Mouse (Mus musculus) stomach, postnatal 0 days (tissue): ENCODE measurements around the gene Ptcd2. TPM values are rescaled to one million over a fixed set of nuclear protein-coding genes. Genes with fewer than 3 reads are reported as not detected.
"Not testable (repeated sequence)": the region's sequence is repeated elsewhere in the genome, so short reads cannot be mapped to it uniquely, and the experiment has no call there.

Source experiments
- ATAC-seq: fragments of 200-750 bp; cut with Nextera tagmentation; 2 replicates; pipeline ENCODE4 v1.8.0; 2017; ENCODE audit not compliant: low FRiP score, low TSS enrichment
- DNase-seq: peaks from one replicate; pipeline ENCODE4 v3.0.0-alpha.2; 2016; ENCODE audit warnings: low spot score
- H3K27ac ChIP-seq: fragments of 300-500 bp; sonication (generic); replicated peaks from 2 replicates; pipeline ENCODE4 v1.5.1; 2014; ENCODE audit warnings: mild to moderate bottlenecking, control low read depth
- H3K27me3 ChIP-seq: fragments of 300-500 bp; sonication (generic); 2 replicates; pipeline ENCODE4 v1.6.1; 2014; ENCODE audit warnings: low read length; ENCODE audit not compliant: control insufficient read depth, insufficient read depth
- H3K36me3 ChIP-seq: fragments of 300-500 bp; sonication (generic); 2 replicates; pipeline ENCODE4 v1.6.1; 2014; ENCODE audit warnings: low read length, mixed read lengths; ENCODE audit not compliant: control insufficient read depth, insufficient read depth
- H3K4me1 ChIP-seq: fragments of 300-500 bp; sonication (generic); replicated peaks from 2 replicates; pipeline ENCODE4 v1.6.1; 2014; ENCODE audit warnings: antibody characterized with exemption; ENCODE audit not compliant: control insufficient read depth, insufficient read depth
- H3K4me2 ChIP-seq: fragments of 300-500 bp; sonication (generic); replicated peaks from 2 replicates; pipeline ENCODE4 v1.6.1; 2014; ENCODE audit warnings: low read depth, mild to moderate bottlenecking, control low read depth, moderate library complexity
- H3K4me3 ChIP-seq: fragments of 300-500 bp; sonication (generic); 2 replicates; pipeline ENCODE4 v1.5.1; 2014; ENCODE audit warnings: low read depth, low read length, control low read depth
- H3K9ac ChIP-seq: fragments of 300-500 bp; sonication (generic); 2 replicates; pipeline ENCODE4 v1.6.1; 2014; ENCODE audit warnings: mild to moderate bottlenecking, low read length, control low read depth, mixed read lengths
- H3K9me3 ChIP-seq: fragments of 300-500 bp; sonication (generic); 2 replicates; pipeline ENCODE4 v1.6.1; 2016; ENCODE audit warnings: low read length; ENCODE audit not compliant: control insufficient read depth
- CTCF ChIP-seq: IDR thresholded peaks from 2 replicates; pipeline ENCODE4 v1.5.1; 2016; ENCODE audit warnings: antibody characterized with exemption, low read depth, mild to moderate bottlenecking, moderate library complexity
- EP300 ChIP-seq: optimal IDR thresholded peaks from 2 replicates; pipeline ENCODE3; 2016; ENCODE audit warnings: antibody characterized with exemption
- WGBS: fragments of 180-500 bp; shearing (Covaris S2); extraction: QIAGEN DNeasy Blood & Tissue Kit; methylation state at CpG from one replicate; pipeline ENCODE4 v1.1.7; 2014; 5-methylcytosine and 5-hydroxymethylcytosine counted together
- polyA plus RNA-seq: library from polyadenylated mRNA; unstranded; fragments of >200 nt; fragmentation: Nextera tagmentation; extraction: Ambion mirVana; gene quantifications from 2 replicates; pipeline ENCODE4 v1.2.1, GENCODE M21; 2015

Gene Ptcd2
- polyA plus RNA-seq, 1 experiment from 2014 or later: 30.1 TPM

DNA sequence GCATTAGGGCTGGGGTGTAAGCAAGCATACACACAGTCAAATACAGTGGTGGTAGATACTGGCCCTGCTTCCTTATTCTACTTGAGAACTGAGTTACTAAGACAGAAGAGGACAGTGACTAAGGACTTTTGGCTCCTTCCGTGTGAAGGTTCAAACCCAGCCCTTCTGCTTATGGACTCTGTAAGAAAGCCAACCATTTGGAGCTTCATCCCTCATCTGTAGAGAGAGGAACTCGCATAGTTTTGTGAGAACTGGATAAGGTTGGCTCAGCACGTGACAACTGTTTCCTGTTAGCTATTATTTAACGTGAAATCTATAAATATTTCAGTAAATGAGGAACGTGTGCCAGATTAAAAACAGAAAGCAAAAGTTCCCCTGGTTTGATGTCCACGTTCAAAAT, 7.0 kb downstream of the Ptcd2 start:
- Histone ChIP-seq H3K36me3 (peaks cover 24% of the 10 kb centered on the region), H3K4me1 (no peaks in the 10 kb centered on the region), H3K9me3 (no peaks in the 10 kb centered on the region), H3K27ac (no peak overlapping the region), H3K27me3 (no peaks in the 10 kb centered on the region), H3K4me3 (no peak overlapping the region), H3K4me2 (no peak overlapping the region), H3K9ac (no peak overlapping the region)
- ATAC-seq (no peak), DNase-seq (no peak)
- TF ChIP-seq EP300 (no peak), CTCF (no peak)
- WGBS: 67% methylated on average over 6 of the region's 6 CpGs

GRCm38 (mm10) chr13:99331255-99331654, 13.2 kb downstream of the Ptcd2 start:
- H3K36me3 ChIP-seq: peaks cover 31% of the 10 kb centered on the region
- WGBS: 67% methylated on average over 4 of the region's 4 CpGs

GRCm38 (mm10) chr13:99324337-99324685, 20.2 kb downstream of the Ptcd2 start:
- not testable (repeated sequence) for DNase-seq, ATAC-seq, H3K9me3 ChIP-seq, H3K4me3 ChIP-seq, H3K27me3 ChIP-seq, H3K9ac ChIP-seq, H3K4me2 ChIP-seq, H3K4me1 ChIP-seq, H3K27ac ChIP-seq
- 73% methylated on average over 8 of the region's 8 CpGs for WGBS
- H3K36me3 ChIP-seq: peaks cover 27% of the 10 kb centered on the region

More at GRCm38 (mm10) chr13:99331255-99331654, 13.2 kb downstream of the Ptcd2 start:
- no peak overlapping the region for H3K4me2 ChIP-seq
- H3K27ac ChIP-seq: no peak overlapping the region
- ATAC-seq (no peak), DNase-seq (no peak)
- no peak overlapping the region for H3K9ac ChIP-seq
- no peaks in the 10 kb centered on the region for H3K4me1 ChIP-seq
- no peaks in the 10 kb centered on the region for H3K27me3 ChIP-seq
- TF ChIP-seq EP300 (no peak), CTCF (no peak)
- no peaks in the 10 kb centered on the region for H3K9me3 ChIP-seq
- no peak overlapping the region for H3K4me3 ChIP-seq

DNA sequence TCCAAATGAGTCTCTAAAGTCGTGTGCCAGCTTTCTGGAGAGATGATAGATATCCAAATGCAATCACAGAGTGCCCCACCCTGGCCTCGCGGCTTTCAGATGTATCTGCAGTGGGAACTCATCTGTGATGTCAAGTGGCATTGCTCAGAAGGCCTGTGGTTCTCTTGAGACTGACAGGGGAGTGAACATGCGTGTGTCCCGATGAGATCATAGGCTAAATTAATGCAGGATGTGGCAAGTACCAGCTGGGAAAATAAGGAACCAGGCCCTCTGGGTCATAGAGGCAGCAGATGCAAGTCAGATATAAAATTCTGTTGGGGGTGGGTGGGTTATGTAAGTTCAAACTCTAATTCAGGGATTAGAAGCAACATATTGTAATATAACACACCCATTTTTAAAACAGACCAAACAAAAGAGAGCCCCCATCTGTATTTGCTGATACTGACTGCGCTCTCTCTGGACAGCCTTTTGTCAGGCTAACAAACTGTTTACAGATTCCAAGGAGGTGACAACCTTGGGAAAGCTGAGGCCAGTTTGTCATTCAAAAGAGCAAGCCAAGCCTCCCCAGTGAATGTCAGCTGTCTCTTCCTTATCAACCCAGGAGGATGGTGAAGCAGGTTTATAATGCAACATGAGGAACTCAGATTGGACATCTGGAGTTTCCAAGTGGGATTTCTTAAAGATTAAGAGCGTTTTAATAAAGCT, 20.7 kb downstream of the Ptcd2 start:
- TF ChIP-seq EP300 (no peak), CTCF (no peak)
- peak; percentile 40; the same call in 1 of the 2 replicates for ATAC-seq
- WGBS: 56% methylated on average over 7 of the region's 7 CpGs
- H3K27ac ChIP-seq: no peak overlapping the region
- H3K27me3 ChIP-seq: no peaks in the 10 kb centered on the region
- DNase-seq: no peak
- no peaks in the 10 kb centered on the region for H3K4me1 ChIP-seq
- no peak overlapping the region for H3K4me2 ChIP-seq
- H3K9ac ChIP-seq: no peak overlapping the region
- H3K36me3 ChIP-seq: peaks cover 30% of the 10 kb centered on the region
- H3K9me3 ChIP-seq: no peaks in the 10 kb centered on the region
- H3K4me3 ChIP-seq: no peak overlapping the region

- not testable (repeated sequence) for ATAC-seq, H3K4me1 ChIP-seq, H3K9me3 ChIP-seq, H3K27ac ChIP-seq, H3K4me3 ChIP-seq, H3K27me3 ChIP-seq, H3K9ac ChIP-seq, H3K4me2 ChIP-seq, DNase-seq
- H3K36me3 ChIP-seq: peaks cover 26% of the 10 kb centered on the region
- WGBS: 90% methylated on average over 13 of the region's 13 CpGs
Measured at GRCm38 (mm10) chr13:99322915-99323314, 21.6 kb downstream of the Ptcd2 start.

DNA sequence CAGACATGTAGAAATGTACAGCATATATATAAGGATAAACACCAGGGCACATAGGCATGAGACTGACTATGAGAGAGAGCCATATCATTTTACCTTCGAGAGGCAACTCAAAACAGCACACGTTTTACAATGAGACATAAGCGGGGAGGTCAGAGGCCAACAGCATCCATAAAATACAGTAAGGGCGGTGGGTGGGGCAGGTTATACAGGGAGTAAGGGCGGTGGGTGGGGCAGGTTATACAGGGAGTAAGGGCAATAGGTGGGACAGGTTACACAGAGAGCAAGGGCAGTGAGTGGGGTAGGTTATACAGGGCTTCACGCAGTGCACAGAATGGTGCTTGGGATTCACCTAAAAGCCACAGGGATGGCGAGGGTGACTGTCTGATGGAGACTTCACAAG, 24.1 kb downstream of the Ptcd2 start:
- Histone ChIP-seq H3K9me3 (no peaks in the 10 kb centered on the region), H3K9ac (no peak overlapping the region), H3K27me3 (no peaks in the 10 kb centered on the region), H3K4me2 (no peak overlapping the region), H3K27ac (no peak overlapping the region), H3K4me1 (no peaks in the 10 kb centered on the region), H3K4me3 (no peak overlapping the region), H3K36me3 (peaks cover 15% of the 10 kb centered on the region)
- WGBS: 87% methylated on average over 7 of the region's 7 CpGs
- DNase-seq: no peak
- TF ChIP-seq EP300 (no peak), CTCF (no peak)
- ATAC-seq: no peak
